Mouse (Mus musculus) right cerebral cortex, adult 2 months (tissue): ENCODE results near the gene Ift122.

Source experiments
- DNase-seq, 2 experiments: peaks; one replicate each; pipeline ENCODE4 v3.0.0; 2021 to 2022; ENCODE audit warnings: low spot score in 2 of 2

The Ift122 gene

DNA sequence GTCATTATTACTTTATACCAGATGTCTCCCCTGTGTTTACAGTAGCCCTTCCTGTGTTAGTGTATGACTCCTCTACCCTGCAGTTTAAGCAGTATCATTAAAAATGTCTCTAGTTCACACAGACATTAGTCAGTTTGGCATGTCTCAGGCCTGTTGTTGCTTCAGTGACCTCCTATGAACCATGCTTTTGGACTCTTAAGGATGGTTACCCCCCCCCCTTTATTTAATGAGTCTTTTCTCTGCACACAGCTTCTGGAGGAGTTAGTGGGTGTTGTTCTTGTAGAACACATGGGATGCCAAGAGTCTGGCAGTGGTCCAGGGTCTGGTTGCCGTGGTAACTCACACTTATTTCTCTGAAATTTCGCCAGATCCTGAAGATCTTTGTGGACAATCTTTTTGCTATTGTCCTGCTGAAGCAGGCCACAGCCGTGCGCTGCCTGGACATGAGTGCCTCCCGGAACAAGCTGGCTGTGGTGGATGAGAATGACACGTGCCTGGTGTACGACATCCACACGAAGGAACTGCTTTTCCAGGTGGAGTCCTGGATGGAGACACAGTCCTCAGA, 38.3 kb downstream of the Ift122 start:
- peak; percentile 91 for DNase-seq

DNA sequence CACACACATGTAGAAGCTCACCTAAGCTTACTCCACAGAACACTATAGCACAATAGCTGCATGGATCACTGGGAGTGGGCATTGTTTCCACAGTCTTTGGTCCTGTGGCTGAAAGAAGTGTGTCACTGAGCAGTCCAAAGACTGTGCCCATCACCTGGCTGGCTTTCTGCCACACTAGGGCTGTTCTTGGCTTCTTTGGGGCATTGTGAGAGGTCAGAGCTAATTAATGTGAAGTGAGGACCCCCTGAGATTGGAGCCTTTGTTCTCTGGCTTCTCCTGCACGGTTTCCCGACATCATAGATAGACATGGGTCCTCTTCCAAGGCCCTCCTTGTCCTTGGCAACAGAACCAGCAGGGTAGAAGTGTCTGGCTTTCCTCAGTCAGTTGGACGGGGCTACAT, 39.1 kb downstream of the Ift122 start:
- no peak for DNase-seq

DNA sequence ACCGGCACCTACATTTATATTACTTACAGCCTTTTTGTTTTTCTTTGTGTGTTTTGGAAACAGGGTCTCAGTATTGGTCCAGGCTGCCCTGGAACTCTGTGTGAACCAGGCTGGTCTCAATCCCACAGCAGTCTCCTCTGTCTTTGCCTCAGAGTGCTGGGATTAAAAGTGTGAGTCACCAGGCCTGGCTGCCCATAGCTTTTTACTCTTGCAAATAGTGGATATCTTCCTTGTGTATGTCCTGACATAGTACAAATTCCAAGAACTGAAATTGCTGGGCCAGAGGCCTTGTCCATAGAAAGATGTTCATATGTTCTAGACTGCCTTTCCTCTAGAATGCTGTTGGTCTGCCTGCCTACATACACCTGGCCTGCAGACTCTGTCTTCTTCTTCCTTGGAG, 43.1 kb downstream of the Ift122 start:
- DNase-seq, result no peak

DNA sequence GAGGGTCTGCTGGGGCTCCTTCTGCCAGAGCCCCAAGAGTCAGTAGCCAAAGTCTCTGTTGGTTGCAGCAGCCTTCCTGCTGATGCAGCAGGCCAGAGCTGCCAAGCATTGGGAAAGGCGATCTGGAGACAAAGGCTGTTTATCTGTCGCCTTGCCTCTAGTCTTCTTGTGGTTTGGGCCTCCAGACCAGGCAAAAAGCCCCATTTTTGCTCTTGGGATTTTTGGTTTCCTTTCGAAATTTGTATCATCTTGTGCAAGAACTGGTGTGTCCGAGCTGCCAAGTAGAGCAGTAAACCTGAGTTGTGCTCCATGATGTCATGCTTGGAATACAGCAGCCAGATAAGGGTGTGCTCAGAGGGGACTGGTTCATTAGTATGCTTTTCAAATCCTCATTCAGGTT, 43.8 kb downstream of the Ift122 start:
- no peak for DNase-seq

DNA sequence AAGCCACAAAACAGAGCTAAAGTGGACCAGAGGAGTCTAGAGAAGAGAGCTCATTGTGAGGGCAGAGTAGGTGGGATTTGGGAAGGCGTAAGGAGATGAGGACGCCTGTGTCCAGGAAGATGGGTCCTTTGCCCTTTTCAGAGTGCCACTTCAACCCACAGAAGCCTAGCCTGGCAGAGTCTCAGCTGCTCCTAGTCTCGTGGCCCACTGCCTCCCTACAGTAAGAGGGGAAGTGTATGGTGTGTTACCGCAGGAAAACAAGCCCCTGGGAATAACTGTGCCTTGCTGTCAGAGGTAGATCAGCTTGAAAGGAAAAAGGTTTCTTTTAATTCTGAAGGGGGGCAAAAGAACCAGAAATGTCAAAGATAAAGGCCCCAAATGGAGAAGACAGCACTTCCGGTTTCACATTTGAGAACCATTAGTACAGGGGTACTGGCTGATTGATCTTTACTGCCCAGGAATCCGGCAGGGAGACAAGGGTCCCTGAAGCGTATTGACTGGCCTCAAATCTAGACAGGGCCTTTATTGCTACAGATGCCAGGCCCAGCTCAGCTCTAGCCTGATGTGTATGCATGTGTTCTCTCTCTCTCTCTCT, 44.8 kb downstream of the Ift122 start:
- DNase-seq, result no peak

DNA sequence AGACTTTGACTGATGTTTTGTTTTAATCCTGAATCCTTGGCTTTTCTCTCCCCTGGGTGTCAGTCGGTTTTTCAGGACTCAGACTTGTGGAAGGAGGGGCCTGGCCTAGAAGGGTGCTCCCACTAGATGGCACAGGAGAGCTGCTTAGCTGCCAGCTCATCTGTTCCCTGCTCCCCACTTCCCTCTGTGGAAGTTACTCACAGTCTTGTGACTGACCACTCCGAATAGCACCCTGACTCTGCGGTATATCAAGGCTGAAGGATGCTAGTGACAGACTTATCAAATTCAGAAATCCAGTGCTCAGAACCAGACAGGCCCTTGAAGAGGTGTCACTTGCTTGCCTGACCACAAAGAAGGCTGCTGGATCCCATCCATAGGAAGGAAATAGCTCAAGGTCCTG, 47.8 kb downstream of the Ift122 start:
- DNase-seq, result peak; percentile 84 to 90

DNA sequence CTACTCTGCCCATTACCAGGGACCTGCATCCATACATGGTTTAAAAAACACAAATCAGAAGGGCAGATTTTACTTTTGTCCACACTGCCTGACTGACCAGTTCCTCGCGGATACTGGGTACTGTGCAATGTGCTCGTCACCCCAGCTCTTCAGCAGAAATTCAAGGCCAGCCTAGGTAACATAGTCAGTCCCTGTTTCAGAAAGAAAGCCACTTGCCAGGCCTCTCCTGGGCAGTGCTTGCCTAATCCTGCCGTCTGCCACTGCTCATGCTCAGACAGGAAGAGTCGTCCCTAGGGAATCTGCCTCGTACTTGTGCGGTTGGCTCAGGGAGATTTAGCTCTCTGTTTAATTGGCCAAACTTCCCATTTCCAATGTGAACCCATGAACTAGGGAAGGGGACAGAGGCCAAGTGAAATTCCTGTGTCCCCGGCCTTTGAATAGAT, 48.2 kb downstream of the Ift122 start:
- DNase-seq, result no peak

DNA sequence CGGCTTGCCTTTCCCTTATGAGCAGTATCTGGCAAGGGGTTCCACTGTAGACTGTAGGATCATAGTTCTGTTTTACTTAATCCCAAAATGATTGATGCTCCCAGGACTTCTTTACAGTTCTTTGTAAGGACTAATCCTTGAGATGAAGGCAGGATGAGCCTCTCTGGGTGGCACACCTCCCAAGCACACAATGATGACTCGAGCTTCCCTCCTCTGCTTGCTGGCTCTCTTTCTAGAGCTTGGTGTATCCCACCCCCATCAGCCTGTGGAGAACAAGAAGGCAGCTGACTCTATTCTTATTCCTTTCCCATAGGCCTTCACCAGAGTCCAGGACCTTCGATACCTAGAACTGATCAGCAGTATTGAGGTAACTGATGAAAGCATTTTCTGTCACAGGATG, 49.3 kb downstream of the Ift122 start:
- peak; percentile 50 to 51 for DNase-seq

DNA sequence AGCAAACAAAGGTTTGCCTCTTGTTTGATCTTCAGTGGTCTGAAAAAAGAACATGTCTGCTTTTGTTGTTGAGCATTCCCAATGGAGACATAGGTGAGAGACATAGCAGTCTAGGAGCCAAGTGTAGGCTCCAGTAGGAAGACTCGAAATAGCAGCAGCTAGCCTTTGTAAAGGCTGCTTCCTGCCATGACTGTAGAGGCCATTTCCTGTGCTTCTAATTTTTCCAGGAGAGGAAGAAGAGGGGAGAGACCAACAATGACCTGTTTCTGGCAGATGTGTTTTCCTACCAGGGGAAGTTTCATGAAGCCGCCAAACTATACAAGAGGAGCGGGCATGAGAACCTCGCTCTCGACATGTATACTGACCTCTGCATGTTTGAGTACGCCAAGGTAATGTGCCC, 52.3 kb downstream of the Ift122 start:
- DNase-seq, result no peak

DNA sequence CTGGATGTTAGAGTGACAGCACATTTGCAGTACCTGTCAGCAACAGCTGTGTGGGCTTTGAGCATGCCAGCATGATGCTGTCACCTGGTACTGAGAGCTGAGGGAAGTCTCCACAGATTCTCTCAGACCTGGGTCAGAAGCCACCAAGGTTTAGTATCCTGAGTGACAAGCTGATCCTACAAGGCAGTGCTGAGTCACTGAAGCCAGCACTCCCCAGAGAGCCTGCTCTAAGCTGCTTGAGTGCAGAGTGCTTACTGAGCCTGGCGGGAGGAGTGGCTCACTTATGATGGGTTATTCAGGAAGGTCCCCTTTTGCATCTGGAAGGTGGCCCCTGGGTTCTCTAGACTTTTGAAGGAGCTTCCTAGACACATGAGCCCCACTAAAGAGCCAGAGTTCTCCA, 53.2 kb downstream of the Ift122 start:
- DNase-seq, result no peak

DNA sequence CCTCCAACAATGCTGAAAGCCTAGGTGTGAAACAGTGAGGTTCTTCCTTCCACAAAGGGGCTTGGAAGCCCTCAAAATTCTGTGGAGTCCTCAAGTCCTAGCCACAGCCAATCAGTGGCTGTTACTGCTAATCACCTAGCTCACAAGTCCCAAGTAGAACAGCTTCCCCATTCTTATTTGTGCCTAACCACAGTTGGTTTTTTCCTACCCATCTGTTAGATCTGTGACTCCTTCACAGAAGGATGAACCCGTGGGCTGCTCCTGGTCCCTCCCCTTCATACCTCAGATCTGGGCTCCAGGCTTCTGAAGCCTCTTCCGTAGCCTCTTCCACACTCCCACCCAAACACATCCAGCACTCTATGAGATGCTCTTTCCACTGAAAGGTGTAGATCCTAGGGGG, 53.6 kb downstream of the Ift122 start:
- no peak for DNase-seq

DNA sequence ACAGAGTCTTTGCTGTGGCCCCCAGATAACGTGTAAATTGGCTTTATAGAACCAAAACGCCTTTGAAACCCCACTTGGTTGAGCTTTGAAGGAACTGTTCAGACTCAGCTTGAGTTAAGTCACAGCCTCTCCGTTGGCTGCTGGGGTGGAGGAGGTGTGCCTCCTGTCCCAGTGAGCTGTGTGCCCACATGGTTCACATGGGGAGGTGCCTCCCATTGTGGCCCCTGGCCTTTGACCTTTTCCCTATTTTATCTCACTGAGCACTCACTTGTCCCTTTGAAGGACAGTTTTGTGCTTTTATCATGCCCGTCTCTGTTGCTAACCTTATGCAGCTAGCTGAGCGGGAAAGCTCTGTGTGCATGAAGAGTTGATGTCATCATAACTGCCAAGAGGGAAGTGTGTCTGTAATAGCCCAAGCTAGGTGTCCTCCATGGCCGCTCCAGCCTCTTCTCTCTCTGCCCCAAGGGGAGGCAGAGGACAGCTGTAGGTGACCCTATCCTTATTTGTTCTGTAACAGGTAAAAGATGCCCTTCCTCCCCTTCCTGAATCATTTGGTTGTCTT, 55.2 kb downstream of the Ift122 start:
- DNase-seq, result no peak

DNA sequence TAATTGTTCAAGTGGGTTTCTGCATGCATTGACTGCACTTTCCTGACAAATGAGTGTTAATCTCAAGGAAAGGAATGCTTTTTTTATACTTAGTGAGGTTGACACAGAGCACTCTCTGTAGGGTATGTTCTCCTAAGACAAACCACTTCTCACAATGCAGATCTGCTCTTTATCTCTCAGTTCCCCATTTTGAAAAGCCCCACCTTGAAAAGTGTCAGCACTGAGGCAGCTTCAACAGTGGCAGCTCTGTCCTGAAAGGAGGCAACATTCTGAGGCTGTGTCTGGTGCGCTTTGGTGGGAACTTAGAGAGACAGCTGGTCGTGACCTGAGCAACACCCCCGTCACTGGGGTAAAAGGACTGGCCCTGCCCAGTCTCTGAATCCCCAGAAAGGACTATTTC, 55.8 kb downstream of the Ift122 start:
- no peak for DNase-seq

DNA sequence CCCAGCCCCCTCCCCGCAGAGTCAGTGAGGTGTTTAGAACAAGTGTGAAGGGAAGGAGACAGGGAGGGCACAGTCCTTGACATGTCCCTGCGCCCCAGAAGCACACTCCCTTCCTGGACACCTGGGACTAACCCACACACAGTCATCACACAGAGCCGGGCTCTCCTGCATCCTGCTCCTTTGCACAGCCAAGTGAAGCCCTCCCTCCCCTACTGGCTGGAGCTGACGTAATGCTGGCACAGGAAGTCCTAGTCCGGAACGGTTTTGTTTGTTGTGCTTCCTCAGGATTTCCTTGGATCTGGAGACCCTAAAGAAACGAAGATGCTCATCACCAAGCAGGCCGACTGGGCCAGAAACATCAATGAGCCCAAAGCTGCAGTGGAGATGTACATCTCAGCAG, 56.7 kb downstream of the Ift122 start:
- no peak for DNase-seq

DNA sequence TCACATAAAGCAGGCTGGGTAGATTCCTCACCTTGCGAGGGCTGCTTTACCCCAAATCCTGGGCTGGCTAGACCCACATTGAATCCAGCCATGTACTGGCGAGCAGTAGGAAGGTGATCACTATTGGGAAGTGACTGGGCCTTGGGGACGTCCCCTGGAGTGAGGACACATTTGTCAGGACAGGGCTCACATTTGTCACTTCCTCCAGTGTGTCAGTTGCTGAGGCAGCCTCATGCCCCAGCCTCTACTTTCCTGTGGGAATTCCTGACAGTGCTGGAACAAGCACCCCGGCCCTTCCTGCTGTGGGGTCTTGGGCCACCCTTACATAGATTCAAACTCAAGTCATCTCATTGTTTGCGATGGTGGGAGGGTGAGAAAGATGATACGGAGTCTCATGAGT, 58.5 kb downstream of the Ift122 start:
- no peak for DNase-seq

DNA sequence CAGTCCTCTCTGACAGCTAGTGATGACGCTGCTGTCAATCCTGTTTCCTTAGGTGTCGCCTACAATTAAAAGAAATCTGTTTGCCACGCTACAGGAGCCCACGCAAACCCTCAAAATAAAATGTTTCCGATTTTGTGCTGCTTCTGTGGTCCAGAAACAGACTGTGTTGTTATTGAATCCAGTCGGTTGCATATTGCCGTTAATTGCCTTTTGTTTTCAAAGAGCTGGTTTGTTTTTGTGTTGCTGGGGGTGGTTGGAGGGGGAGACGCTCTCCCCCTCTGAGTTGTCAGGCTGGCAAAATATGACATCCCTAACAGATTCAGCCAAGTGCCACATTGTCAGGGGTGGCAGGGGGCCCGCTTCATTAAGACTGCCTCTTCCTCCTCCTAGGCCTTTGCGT, 60.2 kb downstream of the Ift122 start:
- DNase-seq, result peak in 1 of 2 experiments; percentile 39

DNA sequence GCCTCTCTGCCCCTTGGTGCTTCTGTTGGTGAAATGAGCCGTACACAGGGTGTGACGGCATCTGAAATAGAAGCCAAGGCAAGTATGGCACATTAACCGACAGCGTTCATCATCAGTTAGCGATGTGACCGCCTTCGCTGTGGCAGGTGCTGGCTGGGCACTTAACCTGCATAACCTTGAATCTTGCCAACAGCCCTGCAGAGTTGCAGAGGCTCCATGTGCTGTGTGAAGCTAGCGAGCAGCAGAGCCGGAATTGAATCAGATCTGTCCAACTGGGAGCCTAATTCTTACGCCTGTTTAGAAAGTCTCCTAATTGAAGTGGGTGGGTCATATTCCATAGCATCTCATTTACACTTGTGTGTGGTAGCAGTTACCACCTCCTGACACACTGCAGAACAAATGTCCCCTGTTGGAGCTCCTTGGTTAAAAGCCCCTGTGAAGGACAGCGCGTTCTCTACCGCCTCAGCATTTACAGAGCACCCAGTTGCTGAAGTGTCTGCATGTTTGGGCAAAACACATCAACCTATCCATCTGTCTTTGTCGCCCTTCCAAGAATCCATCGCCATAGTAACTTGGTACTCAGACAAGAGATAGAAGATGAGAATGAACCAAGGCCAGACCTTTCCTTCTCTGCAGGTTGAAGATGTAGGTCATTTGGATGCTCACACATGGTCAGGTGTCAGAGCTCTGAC, 61.4 kb downstream of the Ift122 start:
- DNase-seq, result peak; percentile 64 to 70

DNA sequence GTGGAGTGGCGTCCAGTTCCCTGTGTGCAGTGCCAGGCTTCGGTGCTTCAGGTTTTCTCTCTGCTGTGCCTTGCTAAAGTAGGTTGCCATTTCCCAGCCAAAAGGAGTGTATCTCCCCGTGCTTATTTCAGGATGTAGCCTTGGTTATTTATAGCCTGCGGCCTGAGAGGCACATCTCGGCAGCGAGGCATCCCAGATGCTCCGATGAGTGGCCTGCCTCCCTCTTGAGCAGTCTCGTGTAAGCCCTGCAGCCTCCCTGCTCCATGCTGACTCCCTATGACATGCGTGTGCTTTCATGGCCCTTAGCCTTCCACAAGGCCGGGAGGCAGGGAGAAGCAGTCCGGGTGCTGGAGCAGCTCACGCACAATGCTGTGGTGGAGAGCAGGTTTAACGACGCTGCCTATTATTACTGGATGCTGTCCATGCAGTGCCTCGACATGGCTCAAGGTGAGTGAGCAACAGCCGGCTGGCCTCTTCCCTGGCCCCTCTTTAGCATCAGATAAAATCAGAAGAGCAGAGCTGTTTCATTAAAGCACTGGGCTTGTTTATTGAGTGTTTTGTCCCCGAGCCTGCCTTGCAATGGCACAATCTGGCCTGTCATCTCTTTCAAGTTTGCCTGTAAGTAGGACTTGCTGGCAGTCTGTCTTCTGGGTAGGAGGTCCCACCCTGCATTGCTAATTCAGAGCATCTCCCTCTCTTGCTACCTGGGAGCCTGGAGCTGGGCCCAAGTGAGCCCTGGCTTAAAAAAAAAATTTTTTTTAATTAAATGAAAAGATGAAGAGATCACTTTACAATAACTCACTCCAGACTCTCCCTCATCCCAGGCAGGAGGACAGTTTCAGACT, 62.6 kb downstream of the Ift122 start:
- DNase-seq, result peak; percentile 64 to 70

DNA sequence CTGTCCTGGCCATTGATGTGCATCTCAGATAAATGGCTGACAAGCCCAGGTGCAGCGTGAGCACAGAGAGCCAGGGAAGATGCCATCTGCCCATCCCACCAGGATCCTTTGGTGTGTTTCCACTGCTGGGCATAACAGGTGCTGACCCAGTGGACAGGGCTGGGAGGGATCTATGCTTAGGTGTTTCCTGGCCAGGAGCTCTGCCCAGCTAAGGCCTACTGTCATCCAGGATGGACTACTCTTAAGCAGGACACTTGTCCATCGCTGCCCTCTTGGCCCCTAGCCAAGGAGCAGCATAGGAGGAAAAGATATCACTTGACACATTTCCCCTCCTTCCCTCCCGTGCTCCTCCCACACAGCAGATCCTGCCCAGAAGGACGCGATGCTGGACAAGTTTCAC, 63.3 kb downstream of the Ift122 start:
- DNase-seq, result no peak

DNA sequence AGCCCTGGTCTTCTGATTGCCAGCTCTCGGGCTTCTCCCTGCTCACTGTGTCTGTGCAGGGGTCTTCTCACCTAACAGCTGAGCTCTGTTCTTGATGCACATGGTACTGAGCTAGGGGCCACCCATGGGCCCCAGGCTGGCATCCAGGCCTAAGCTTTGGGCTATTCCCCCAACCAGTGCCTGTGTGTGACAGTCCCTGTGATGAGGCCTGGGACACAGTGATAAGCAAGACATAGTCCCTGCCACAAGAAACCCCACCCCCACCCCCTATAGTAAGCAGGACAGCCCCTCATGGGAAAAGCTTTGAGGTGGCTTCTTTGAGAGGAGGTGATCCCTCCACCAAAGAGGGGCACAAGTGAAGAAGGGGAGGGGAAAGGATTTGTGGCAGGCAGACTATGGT, 65.3 kb downstream of the Ift122 start:
- DNase-seq, result no peak

DNA sequence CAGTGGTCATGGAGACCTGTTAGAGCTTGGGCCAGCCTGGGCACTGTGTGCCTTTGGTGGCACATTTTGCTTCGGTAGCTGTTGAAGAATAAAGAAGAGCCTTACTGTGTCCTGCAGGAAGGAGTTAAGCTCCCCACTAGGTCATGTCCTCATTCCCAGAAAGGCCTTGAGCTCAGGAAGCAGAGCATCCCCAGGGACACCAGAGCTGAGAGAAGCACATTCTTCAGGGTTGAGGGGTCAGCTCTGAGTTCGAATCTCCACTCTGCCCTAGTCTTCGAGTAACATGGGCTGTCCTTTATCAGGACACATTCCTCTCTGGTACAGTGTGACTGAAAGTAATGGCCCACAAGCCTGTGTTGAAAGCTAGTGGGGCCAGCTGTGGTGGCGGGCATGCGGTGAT, 66.6 kb downstream of the Ift122 start:
- no peak for DNase-seq

DNA sequence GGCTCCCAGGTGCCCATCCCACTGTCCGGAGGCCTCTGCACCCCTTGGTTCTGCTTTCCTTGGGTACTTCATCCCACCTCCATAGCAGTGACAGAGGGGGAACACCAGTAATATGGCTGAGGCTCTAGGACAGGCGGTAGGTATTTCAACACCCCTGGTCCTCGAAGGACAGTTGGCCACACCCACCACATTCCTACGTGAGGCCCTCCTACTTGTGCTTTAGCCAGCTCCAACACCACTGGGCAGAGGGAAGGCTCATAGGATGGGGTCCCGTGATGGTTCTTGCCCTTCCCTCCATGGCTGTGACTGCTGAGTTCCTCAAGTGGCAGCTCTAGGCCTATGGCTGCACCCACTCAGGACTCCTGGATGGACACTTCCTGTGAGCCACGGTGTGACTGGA, 71.6 kb downstream of the Ift122 start:
- DNase-seq, result no peak
